Mouse (Mus musculus): ENCODE results near the gene Gm10277.

The Gm10277 gene

DNA sequence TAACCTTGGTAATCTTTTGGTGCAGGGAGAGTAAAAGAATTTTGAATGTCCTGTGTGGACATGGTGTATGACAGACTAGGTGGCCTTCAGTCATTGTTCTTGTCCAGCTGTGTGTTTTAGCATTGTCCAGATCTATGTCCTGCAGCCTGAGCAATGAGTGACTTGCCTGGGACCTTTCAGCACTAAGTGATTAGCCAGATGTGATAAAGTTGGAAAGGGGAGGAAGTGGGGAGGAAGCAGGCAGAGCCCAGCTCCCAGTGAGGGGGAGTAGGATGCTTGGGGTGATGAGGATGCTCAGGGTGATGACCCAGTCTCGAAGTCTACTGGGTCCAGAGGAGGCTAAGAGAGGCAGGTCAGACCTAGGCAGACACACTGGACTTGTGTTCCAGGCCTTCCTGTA, 8.3 kb downstream of the Gm10277 start:
- in situ Hi-C loops (cut with MboI; ENCODE audit: unreplicated experiment in 2 of 2), result loop anchor here in 1 of 2 experiments (25.0 kb wide), 1 partner anchor 667 kb away; no protein-coding TSS in a partner anchor

- in situ Hi-C loops (cut with MboI; ENCODE audit: unreplicated experiment in 2 of 2), result loop anchor here in 1 of 2 experiments (25.0 kb wide), 1 partner anchor 666 kb away; no protein-coding TSS in a partner anchor
Measured at GRCm38 (mm10) chr11:77777937-77778336, 9.6 kb downstream of the Gm10277 start.

DNA sequence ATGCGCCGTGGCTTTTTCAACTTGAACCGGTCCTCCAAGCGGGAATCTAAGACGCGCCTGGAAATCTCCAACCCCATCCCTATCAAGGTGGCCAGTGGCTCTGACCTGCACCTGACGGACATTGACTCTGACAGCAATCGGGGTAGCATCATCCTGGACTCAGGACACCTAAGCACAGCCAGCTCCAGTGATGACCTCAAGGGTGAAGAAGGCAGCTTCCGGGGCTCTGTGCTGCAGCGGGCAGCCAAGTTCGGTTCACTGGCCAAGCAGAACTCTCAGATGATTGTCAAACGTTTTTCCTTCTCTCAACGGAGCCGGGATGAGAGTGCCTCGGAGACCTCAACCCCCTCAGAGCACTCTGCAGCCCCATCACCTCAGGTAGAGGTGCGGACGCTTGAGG, 10.1 kb downstream of the Gm10277 start:
- in situ Hi-C loops (cut with MboI; ENCODE audit: unreplicated experiment in 2 of 2), result loop anchor here in 1 of 2 experiments (25.0 kb wide), 1 partner anchor 665 kb away; no protein-coding TSS in a partner anchor

GRCm38 (mm10) chr11:77775701-77776400, 11.7 kb downstream of the Gm10277 start:
- in situ Hi-C loops (cut with MboI; ENCODE audit: unreplicated experiment in 2 of 2), result loop anchor here in 1 of 2 experiments (25.0 kb wide), 1 partner anchor 664 kb away; no protein-coding TSS in a partner anchor

- in situ Hi-C loops (cut with MboI; ENCODE audit: unreplicated experiment in 2 of 2), result no loop called here
Measured at GRCm38 (mm10) chr11:77771879-77772713, 15.5 kb downstream of the Gm10277 start.

DNA sequence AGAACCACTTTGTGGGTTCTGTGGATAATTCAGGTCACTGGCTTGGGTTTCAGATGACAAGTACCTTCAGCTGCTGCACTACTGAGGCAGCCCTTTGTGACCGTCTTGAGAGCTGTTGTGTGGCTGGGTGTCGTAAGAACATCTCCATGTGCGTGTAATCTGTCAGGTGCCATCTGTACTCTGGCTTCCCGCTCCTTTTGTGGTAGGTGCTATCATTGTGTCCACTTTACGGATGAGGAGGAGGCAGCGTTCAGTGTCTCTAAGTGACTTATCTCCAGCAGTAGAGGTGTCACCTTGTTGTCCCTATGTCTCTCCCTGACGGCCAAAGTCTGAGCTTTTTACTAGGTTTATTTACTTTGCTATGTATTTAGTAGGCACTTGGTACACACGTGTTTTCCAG, 17.2 kb downstream of the Gm10277 start:
- in situ Hi-C loops (cut with MboI; ENCODE audit: unreplicated experiment in 2 of 2), result no loop called here

GRCm38 (mm10) chr11:77769496-77769895, 18.1 kb downstream of the Gm10277 start:
- in situ Hi-C loops (cut with MboI; ENCODE audit: unreplicated experiment in 2 of 2), result no loop called here

DNA sequence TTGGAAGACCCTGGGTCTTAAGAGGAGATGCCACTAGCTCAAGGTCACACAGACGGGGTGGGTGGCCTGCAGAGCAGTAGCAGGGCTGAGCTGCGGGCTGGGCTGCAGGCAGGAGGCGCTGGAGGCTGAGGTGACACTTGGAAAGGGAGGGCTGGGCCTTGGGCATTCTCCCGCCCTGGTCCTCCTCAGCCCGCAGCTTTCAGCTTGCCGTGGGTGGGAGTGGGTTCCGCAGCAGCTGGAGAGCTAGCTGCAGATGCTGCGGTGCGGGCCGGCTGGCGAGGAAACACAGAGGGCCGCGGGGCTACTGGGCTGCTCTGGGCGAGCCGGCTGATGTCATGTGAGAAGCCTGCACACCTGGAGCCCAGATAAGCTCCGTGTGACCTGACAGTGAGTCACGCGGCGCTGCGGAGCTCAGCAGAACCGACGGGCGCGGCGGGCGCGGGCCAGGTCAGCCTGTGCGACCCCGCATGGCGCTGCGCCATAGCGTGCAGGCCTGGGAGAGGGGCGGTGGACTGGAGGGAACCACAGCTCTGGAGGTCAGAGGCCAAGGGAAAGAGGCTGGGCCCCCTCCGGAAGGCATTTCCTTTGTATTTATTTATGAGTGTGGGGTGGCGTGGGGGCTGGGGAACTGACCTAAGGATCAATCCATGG, 21.1 kb downstream of the Gm10277 start:
- in situ Hi-C loops (cut with MboI; ENCODE audit: unreplicated experiment in 2 of 2), result no loop called here

GRCm38 (mm10) chr11:77765459-77765777, 22.1 kb downstream of the Gm10277 start:
- in situ Hi-C loops (cut with MboI; ENCODE audit: unreplicated experiment in 2 of 2), result no loop called here

DNA sequence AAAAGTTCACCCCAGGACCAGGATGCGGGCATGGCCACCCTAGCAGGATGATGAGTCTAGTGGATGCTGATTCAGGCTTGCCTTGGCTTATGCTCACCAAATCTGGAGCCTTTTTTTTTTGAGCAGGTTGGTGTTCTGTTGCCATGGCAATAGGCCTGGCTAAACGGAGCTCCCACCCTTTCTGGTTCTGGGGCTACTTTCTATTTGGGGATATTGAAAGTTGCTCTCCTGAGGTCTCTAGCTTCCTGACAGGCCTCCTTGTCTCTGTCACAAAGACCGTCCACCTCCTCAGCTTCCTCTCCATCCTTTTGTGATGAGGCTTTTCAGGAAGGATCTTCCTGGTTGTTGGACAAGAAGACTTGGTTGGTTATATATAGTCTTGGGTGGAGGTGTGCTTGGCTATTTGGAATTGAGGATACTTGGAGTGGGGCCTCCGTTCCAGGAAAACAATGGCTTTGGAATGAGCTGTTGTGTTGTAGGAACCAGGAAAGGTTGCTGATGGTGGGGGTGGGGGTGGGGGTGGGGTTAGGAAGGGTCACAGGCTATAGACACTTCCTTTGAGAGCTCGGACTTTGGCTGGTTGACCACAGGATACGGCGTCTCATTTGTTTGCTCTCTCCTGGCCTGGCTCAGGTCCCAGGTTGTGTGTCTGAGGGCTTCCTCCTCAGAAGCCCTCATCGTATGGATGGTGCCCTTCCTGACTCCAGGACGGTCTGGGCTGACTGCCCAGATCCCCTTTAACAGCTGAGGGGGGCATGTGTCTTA, 22.7 kb downstream of the Gm10277 start:
- in situ Hi-C loops (cut with MboI; ENCODE audit: unreplicated experiment in 2 of 2), result no loop called here

DNA sequence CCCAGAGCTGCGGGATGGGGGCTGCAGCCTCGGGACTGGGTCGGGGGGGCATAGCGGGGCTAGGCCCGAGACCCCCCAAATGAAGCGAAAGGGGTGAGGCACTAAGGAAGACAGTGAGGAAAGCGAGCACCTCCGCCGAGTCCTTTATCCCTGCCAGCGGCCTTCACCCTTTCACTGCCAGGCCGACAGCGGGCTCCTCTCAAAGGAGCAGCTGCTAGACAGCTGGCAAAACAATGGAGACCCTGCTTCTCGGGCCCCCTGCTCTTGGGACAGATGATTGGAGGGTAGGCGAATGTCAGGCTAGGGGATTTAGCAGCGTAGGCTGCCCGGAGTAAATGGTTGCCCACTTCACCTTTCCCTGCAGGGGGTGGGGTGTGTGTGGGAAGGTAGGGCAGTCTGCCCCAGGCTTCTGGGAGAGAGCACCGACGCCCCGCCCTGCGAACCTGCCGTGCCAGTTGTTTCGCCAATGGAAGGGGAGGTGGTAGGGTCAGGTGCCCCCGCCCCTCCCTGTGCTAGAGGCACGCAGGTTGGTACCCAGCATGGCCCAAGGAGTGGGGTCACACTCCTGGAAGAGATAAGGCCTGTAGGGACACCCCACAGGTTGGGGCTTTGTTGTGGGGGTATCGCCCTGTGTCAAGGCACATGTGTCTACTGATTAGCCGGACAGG, 23.7 kb downstream of the Gm10277 start:
- in situ Hi-C loops (cut with MboI; ENCODE audit: unreplicated experiment in 2 of 2), result no loop called here

DNA sequence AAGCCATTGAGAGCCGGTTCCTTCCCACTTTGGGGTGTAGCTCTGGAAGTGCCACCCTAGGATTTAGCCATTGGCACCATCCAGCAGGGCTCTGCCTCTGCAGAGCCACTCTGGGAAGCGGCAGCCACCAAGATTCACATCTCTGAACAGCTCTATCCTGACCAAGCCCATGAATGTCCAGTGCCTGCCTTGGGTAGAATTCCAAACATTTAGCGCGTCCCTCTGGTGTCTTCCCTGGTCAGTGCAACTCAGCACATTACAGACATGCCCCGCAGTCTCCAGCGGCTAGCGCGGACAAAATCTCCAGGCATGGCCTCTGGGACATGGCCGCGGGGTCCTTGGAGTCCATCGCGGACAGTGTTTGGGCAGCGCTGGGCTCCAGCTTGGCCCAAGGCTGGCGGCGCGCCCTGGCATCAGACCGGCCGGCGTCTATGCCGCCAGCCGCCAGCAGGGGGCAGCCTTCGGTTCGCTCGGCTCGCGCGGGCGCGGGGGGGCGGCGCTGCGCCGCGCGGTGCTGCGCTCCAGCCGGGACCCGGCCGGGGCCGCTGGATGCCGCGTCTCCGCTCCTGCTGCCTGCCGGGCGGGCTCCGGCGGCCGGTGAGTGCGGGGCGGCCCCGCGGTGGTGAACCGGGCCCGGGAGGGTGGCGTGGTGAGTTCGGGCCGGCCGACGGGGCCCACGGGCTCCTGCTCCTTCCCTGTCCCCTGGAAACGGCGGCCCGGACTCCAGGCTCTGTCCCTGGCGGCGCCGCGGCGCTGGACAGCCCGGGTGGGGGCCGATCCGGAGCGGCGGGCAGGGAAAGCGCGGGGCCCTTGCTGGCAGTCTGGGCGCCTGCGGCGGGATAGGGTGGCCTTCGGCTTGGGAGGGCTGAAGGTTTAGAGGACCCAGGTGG, 24.5 kb downstream of the Gm10277 start, which contains the start of gene Myo18a:
Myo18a (plus strand) TSS at position 464 of the 890 bp plus-strand sequence.
- in situ Hi-C loops (cut with MboI; ENCODE audit: unreplicated experiment in 2 of 2), result no loop called here

DNA sequence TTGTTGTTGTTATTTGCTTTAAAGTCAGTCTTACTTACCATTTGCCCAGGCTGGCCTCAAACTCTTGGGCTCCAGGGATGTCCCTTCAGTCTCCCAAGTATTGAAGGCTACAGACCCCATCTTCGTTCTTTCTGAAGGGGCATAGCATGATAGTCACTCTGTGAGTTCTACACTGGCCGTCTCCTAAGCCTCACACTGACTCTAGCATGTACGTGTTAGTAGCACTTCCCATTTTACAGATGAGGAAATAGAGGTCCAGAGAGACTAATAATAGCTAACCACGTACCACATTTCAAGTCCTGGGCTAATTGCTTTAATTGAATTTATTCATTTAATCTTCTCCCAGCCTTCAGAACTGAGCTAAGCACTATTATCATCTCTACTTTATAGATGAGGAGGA, 27.5 kb downstream of the Gm10277 start:
- in situ Hi-C loops (cut with MboI; ENCODE audit: unreplicated experiment in 2 of 2), result no loop called here

DNA sequence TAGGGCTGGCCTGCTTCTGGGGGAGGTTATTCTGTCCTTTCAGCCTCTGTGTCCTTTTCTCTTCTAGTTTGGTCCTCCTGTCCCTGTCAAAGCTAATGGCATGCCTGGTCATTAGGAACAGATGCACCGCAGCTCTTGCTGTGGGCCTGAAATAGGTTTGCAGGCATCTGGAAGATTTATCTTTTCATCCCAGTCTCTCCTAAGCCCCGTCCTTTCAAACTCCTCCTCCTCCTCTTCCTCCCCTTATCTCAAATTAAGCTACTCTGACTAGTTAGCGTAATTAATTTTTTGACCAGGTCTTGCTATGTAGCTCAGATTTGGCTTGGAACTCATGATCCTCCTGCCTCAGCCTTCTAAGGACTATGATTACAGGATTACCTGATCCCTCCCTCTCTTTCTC, 34.1 kb downstream of the Gm10277 start:
- in situ Hi-C loops (cut with MboI; ENCODE audit: unreplicated experiment in 2 of 2), result no loop called here

DNA sequence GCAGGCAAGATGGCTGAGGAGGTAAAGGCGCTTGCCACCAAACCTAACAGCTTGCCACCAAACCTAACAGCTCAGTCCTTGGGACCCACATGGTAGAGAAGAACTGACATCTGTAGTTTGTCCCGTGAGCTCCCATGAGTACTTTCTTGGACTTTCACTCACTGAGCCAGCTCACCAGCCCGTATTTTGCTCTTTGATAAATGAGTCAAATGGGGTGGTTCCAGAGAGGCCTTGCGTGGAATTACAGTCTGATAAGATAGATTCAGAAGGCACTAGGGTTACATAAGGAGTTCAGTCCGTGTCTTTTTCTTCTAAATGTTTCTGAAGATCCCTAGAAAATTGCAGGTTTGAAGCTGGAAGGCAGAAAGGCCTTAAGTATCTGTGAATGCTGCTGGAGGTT, 35.0 kb downstream of the Gm10277 start:
- in situ Hi-C loops (cut with MboI; ENCODE audit: unreplicated experiment in 2 of 2), result no loop called here

DNA sequence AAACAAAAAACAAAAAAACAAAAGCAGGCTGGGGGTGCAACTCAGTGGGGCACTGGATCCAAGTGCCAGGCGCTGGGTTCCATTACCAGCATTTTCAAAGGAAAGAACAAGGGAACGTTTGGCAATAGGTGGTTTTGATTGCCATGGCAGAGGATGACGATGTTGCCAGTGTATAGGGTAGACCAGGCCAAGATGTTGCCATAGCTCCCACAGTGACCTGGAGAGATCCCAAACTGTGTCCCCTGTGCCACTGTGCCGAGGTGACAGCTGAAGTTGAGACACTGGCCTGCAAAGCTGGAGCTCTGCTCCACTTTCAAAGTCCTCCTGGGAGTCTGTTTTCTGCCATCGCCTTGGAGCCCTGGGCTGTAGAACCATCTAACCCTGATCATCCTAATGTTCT, 38.6 kb downstream of the Gm10277 start:
- in situ Hi-C loops (cut with MboI; ENCODE audit: unreplicated experiment in 2 of 2), result loop anchor here (10.0 kb wide), 2 partner anchors 206 to 216 kb away; no protein-coding TSS in a partner anchor

GRCm38 (mm10) chr11:77747103-77747502, 40.4 kb downstream of the Gm10277 start:
- in situ Hi-C loops (cut with MboI; ENCODE audit: unreplicated experiment in 2 of 2), result loop anchor here (10.0 kb wide), 2 partner anchors 208 to 218 kb away; no protein-coding TSS in a partner anchor

GRCm38 (mm10) chr11:77746652-77747051, 40.9 kb downstream of the Gm10277 start:
- in situ Hi-C loops (cut with MboI; ENCODE audit: unreplicated experiment in 2 of 2), result loop anchor here (10.0 kb wide), 2 partner anchors 208 to 218 kb away; no protein-coding TSS in a partner anchor

GRCm38 (mm10) chr11:77743966-77744365, 43.6 kb downstream of the Gm10277 start:
- in situ Hi-C loops (cut with MboI; ENCODE audit: unreplicated experiment in 2 of 2), result loop anchor here (5.0 to 10.0 kb wide), 3 partner anchors 73 to 221 kb away; no protein-coding TSS in a partner anchor
